Mouse (Mus musculus) hindbrain, embryonic 12.5 days (tissue): ENCODE results near the gene Hap1. TPM values are rescaled to one million over a fixed set of nuclear protein-coding genes. Genes with fewer than 3 reads are reported as not detected.
A peak's percentile ranks its signal among the peaks of the same experiment; 100 is the strongest.

Source experiments
- ATAC-seq: fragments of 200-750 bp; cut with Nextera tagmentation; 2 replicates; pipeline ENCODE4 v1.8.0; 2017; ENCODE audit warnings: moderate TSS enrichment; ENCODE audit not compliant: low FRiP score
- H3K27ac ChIP-seq: fragments of 300-500 bp; sonication (generic); 2 replicates; pipeline ENCODE4 v1.5.1; 2016; ENCODE audit warnings: mild to moderate bottlenecking
- H3K27me3 ChIP-seq: fragments of 300-500 bp; sonication (generic); 2 replicates; pipeline ENCODE4 v1.6.1; 2016; ENCODE audit warnings: mild to moderate bottlenecking
- H3K36me3 ChIP-seq: fragments of 300-500 bp; sonication (generic); 2 replicates; pipeline ENCODE4 v1.6.1; 2016; ENCODE audit warnings: mild to moderate bottlenecking
- H3K4me1 ChIP-seq: fragments of 300-500 bp; sonication (generic); 2 replicates; pipeline ENCODE4 v1.6.1; 2016
- H3K4me2 ChIP-seq: fragments of 300-500 bp; sonication (generic); replicated peaks from 2 replicates; pipeline ENCODE4 v1.6.1; 2016; ENCODE audit warnings: mild to moderate bottlenecking
- H3K4me3 ChIP-seq: fragments of 300-500 bp; sonication (generic); 2 replicates; pipeline ENCODE4 v1.5.1; 2016; ENCODE audit warnings: mild to moderate bottlenecking
- H3K9ac ChIP-seq: fragments of 300-500 bp; sonication (generic); 2 replicates; pipeline ENCODE4 v1.6.1; 2016; ENCODE audit warnings: mild to moderate bottlenecking, moderate library complexity
- H3K9me3 ChIP-seq: fragments of 300-500 bp; sonication (generic); replicated peaks from 2 replicates; pipeline ENCODE4 v1.6.1; 2016; ENCODE audit warnings: mild to moderate bottlenecking
- WGBS: fragments of 180-500 bp; shearing (Covaris S2); methylation state at CpG from one replicate; pipeline ENCODE4 v1.1.7; 2016; 5-methylcytosine and 5-hydroxymethylcytosine counted together
- polyA plus RNA-seq: library from polyadenylated mRNA; unstranded; fragments of >200 nt; fragmentation: Nextera tagmentation; extraction: Ambion mirVana; gene quantifications from 2 replicates; pipeline ENCODE4 v1.2.1, GENCODE M21; 2016

The Hap1 gene
- polyA plus RNA-seq, 1 experiment from 2014 or later: 58.0 TPM

DNA sequence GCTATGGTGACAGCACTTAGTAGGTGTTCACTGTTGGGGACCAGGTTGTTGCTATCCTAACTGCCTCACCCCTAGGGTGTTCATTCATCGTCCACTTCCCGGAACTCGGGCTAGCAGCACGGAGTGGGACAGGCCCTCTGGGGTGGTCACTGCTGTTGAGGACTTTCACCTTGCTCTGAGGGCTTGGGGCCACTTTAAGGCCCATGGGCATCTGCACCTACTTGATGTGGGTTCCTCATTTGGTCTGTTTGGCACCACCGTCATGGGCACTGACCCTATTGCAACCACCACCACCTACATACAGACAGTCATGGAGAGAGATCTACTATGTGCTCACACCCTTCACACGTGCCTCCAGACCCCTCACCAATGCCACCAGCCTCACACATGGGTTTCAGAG, 31.2 kb upstream of the Hap1 start:
- H3K4me1 ChIP-seq: peaks cover 33% of the 10 kb centered on the region

DNA sequence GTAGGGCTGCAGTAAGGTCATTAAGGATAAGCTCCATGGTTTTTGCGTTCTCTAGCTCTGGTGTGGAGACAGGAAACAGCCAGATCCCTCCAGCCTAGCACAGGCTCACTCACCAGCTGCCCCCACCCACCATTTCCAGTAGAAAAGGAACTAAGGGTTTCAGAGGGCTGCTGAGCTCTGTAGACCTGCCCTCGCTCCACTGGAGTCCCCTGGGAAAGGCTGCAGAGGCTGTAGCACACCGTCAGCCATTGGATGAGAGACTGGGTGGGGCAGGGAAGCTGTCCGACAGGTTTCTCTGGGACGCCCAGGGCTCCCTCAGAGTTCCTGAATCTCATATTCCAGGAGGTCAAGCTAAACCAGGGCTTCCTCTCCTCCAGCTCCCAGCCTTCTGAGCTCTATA, 30.7 kb upstream of the Hap1 start:
- peaks cover 33% of the 10 kb centered on the region for H3K4me1 ChIP-seq
- no peak overlapping the region for H3K9ac ChIP-seq
- H3K27me3 ChIP-seq: no peaks in the 10 kb centered on the region
- H3K27ac ChIP-seq: no peak overlapping the region
- no peak overlapping the region for H3K4me2 ChIP-seq
- ATAC-seq: no peak
- H3K9me3 ChIP-seq: no peaks in the 10 kb centered on the region
- peaks cover 24% of the 10 kb centered on the region for H3K36me3 ChIP-seq
- no peak overlapping the region for H3K4me3 ChIP-seq
- 51% methylated on average over 5 of the region's 5 CpGs for WGBS

More for the DNA sequence above, 31.2 kb upstream of the Hap1 start:
- WGBS: 81% methylated on average over 6 of the region's 6 CpGs
- peaks cover 19% of the 10 kb centered on the region for H3K36me3 ChIP-seq
- H3K9ac ChIP-seq: no peak overlapping the region
- no peak for ATAC-seq
- H3K4me2 ChIP-seq: no peak overlapping the region
- no peak overlapping the region for H3K27ac ChIP-seq
- H3K27me3 ChIP-seq: no peaks in the 10 kb centered on the region
- no peak overlapping the region for H3K4me3 ChIP-seq
- H3K9me3 ChIP-seq: no peaks in the 10 kb centered on the region

DNA sequence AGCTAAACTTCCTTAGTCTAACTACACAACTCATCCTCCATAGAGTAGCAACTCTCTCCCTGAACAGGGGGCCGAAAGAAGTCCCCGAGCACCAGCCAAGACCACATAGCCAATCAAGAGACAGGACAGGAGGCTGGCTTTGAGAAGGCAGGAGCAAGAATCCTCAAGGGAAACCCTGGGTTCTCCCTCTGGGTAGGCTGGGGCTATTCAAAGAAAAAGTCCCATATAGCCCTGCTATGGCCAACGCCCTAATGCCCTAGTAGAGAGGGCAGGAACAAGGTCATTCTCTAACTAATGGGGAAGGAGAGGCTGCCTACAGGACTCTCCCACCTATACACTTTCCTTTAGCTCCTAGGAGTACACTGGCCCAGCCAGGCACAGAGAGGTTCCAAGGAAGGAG, 29.1 kb upstream of the Hap1 start:
- no peak for ATAC-seq
- WGBS: 92% methylated on average over 3 of the region's 3 CpGs
- H3K36me3 ChIP-seq: peaks cover 37% of the 10 kb centered on the region

DNA sequence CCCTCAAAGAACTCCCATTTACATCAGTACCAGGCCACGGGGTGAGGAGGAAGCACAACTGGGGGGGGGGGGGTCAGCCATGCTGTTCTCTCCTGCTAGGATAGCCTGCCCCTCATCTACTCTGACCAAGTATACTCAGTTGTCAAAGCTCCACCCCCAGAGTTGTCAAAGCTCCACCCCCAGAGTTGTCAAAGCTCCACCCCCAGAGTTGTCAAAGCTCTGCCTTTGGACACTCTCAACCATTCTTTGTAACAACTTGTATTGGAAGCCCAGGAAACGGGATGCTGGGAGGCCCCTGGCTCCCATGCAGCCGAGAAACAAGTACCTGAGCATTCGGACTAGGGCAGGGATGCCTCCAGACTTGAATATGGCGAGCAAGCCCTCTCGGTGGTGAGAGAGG, 26.8 kb upstream of the Hap1 start:
- Histone ChIP-seq H3K4me3 (no peak overlapping the region), H3K9me3 (no peaks in the 10 kb centered on the region), H3K27ac (no peak overlapping the region), H3K9ac (no peak overlapping the region), H3K27me3 (no peaks in the 10 kb centered on the region), H3K36me3 (peaks cover 58% of the 10 kb centered on the region), H3K4me1 (peaks cover 5% of the 10 kb centered on the region; the same call in 1 of the 2 replicates), H3K4me2 (no peak overlapping the region)
- 86% methylated on average over 6 of the region's 6 CpGs for WGBS
- no peak for ATAC-seq

More for the DNA sequence above, 29.1 kb upstream of the Hap1 start:
- Histone ChIP-seq H3K27ac (no peak overlapping the region), H3K4me3 (no peak overlapping the region), H3K9me3 (no peaks in the 10 kb centered on the region), H3K9ac (no peak overlapping the region), H3K4me1 (peaks cover 21% of the 10 kb centered on the region), H3K27me3 (no peaks in the 10 kb centered on the region), H3K4me2 (no peak overlapping the region)

DNA sequence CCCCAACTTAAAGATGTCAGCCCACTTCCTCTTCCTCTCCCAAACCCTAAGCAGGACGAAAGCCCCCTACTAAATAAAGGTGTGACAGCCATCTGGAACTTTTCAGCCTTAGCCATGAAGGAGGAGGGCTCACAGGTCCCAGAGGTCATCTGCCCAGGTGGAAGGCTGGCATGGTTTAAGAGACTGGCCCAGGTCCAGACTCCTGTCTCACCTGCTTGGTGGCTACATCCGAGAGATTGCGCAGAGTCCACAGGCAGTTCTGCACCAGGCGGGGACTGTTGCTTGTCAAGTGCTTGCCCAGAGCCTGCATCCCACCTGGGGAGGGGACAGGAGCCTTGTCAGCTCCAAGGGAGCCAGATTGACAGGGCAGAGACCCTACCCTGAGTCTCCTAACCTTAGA, 23.4 kb upstream of the Hap1 start:
- Histone ChIP-seq H3K4me1 (no peaks in the 10 kb centered on the region), H3K4me3 (no peak overlapping the region), H3K27ac (no peak overlapping the region), H3K27me3 (no peaks in the 10 kb centered on the region), H3K9me3 (no peaks in the 10 kb centered on the region), H3K9ac (no peak overlapping the region), H3K36me3 (peaks cover 71% of the 10 kb centered on the region), H3K4me2 (no peak overlapping the region)
- ATAC-seq: no peak
- 90% methylated on average over 4 of the region's 4 CpGs for WGBS

DNA sequence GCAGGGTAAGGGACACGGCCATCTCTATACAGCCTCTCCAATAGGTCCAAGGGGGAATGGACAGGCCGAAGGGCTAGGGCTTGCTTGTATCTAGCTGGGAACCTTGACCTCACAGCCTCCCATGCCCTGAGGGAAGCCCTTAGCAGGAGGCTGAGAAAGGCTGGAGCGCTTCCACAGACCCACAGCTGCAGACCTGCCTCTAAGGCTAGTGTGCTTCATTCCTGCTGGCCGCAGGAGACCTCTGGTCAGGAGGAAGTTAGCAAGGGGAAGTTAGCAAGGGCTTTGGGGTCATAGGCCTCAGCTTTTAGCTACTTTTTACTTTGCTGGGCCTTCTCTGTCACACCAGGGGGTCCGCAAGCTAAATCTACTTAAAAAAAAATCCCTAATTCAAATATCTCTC, 22.5 kb upstream of the Hap1 start:
- no peak overlapping the region for H3K4me2 ChIP-seq
- H3K4me1 ChIP-seq: no peaks in the 10 kb centered on the region
- no peak overlapping the region for H3K9ac ChIP-seq
- H3K9me3 ChIP-seq: no peaks in the 10 kb centered on the region
- no peak overlapping the region for H3K4me3 ChIP-seq
- no peaks in the 10 kb centered on the region for H3K27me3 ChIP-seq
- ATAC-seq: no peak
- no peak overlapping the region for H3K27ac ChIP-seq
- peaks cover 79% of the 10 kb centered on the region for H3K36me3 ChIP-seq
- WGBS: 79% methylated on average over 5 of the region's 5 CpGs

DNA sequence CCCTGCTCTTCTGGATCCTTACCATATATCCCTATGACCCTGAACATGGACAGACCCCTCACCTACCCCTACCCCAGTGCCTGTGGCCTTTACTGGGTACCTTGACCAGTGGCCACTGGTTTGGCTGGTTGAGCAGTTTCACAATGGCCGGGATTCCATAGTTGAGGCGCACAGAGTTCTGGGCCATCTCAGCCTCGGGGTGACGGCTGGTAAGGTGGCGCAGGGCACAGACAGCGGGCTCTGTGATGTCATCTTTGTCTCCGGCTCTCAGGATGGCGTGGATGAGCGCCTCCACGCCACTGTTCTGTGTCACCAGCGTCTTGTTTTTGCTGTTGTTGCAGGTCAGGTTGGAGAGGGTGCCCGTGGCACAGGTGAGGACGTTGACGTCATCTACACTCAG, 22.1 kb upstream of the Hap1 start:
- no peak overlapping the region for H3K4me2 ChIP-seq
- no peak overlapping the region for H3K27ac ChIP-seq
- H3K4me3 ChIP-seq: no peak overlapping the region
- H3K27me3 ChIP-seq: no peaks in the 10 kb centered on the region
- no peaks in the 10 kb centered on the region for H3K4me1 ChIP-seq
- H3K9me3 ChIP-seq: no peaks in the 10 kb centered on the region
- ATAC-seq: no peak
- WGBS: 92% methylated on average over 14 of the region's 14 CpGs
- H3K36me3 ChIP-seq: peaks cover 80% of the 10 kb centered on the region
- H3K9ac ChIP-seq: no peak overlapping the region

DNA sequence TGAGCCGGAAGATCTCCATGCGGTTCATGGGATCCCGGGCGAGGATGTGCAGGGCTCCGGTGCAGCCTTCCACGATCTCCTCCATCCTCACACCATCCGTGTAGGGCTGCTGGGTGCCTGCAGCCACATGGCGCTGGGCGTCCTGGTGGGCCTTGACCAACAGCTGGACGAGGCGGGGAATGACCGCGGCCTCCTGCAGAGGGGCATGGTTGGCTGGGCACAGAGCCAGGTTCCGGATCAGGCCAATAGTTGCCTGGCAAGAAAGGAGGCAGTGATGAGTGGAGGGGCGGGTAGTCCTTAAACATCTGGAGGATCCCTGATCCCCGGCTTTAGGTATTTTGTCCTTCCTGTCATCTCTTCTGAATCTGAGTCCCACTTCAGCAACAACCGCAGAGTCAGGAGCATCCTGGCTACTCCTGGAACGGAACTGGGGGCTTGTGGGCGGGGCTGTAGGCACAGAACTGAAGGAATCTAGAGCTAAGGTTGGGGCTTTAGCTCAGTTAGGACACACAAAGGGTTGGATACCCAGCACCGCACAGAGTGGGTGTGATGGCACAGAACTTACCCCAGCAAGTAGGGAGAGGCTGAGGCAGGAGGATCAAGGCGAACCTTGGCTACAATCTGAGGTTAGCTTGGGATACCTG, 20.9 kb upstream of the Hap1 start:
- ATAC-seq: no peak
- Histone ChIP-seq H3K9me3 (no peaks in the 10 kb centered on the region), H3K27me3 (no peaks in the 10 kb centered on the region), H3K4me2 (no peak overlapping the region), H3K4me3 (no peak overlapping the region), H3K9ac (no peak overlapping the region), H3K27ac (no peak overlapping the region), H3K36me3 (peaks cover 80% of the 10 kb centered on the region), H3K4me1 (0 out of 2 replicates have a peak, but pooled peaks cover 3% of the 10 kb centered on the region)
- 87% methylated on average over 21 of the region's 21 CpGs for WGBS

DNA sequence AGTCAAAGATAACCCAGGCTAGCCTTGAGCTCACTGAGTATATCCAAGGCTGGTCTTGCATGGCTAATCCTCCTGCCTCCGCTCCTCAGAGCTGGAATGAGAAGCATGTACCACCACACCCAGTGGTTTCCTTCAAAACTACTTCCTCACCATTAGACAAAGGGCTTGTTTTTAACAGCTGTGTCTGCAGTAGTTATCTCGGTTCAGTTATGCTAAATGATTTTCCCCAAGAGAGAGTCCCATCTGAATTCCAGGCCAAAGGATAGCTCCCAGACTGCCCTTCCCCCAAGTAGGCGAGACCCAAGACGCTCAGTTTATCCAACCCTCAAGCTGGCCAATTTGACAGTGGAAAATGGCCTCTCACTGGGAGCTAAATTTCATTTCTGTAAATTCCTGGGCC, 20.1 kb upstream of the Hap1 start:
- no peak for ATAC-seq
- peaks cover 77% of the 10 kb centered on the region for H3K36me3 ChIP-seq

DNA sequence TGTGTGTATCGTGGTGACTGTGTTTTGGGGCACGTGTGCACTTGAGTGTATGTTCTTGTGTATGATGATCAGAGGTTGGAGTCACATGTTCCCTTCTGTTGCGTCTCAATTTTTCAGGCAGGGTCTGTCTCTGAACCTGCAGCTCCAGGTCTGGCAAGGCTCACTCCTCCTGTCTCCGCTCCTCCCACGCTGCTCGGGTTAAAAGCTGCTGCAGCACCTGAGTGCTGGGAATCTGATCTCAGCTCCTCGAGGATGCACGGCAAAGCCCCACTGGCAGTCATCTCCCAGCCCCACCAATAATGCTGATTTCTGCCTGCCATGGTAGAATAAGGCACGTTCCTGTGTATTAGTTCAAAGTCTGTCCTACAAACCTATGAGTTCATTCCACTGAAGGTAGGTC, 19.2 kb upstream of the Hap1 start:
- Histone ChIP-seq H3K27ac (no peak overlapping the region), H3K9me3 (no peaks in the 10 kb centered on the region), H3K27me3 (no peaks in the 10 kb centered on the region), H3K36me3 (peaks cover 75% of the 10 kb centered on the region), H3K4me3 (no peak overlapping the region), H3K4me2 (no peak overlapping the region), H3K4me1 (0 out of 2 replicates have a peak, but pooled peaks cover 3% of the 10 kb centered on the region), H3K9ac (no peak overlapping the region)
- 87% methylated on average over 9 of the region's 9 CpGs for WGBS
- ATAC-seq: no peak

More for the DNA sequence above, 20.1 kb upstream of the Hap1 start:
- Histone ChIP-seq H3K4me2 (no peak overlapping the region), H3K9me3 (no peaks in the 10 kb centered on the region), H3K9ac (no peak overlapping the region), H3K27ac (no peak overlapping the region), H3K4me1 (0 out of 2 replicates have a peak, but pooled peaks cover 3% of the 10 kb centered on the region), H3K27me3 (no peaks in the 10 kb centered on the region), H3K4me3 (no peak overlapping the region)
- WGBS: 79% methylated on average over 4 of the region's 4 CpGs

DNA sequence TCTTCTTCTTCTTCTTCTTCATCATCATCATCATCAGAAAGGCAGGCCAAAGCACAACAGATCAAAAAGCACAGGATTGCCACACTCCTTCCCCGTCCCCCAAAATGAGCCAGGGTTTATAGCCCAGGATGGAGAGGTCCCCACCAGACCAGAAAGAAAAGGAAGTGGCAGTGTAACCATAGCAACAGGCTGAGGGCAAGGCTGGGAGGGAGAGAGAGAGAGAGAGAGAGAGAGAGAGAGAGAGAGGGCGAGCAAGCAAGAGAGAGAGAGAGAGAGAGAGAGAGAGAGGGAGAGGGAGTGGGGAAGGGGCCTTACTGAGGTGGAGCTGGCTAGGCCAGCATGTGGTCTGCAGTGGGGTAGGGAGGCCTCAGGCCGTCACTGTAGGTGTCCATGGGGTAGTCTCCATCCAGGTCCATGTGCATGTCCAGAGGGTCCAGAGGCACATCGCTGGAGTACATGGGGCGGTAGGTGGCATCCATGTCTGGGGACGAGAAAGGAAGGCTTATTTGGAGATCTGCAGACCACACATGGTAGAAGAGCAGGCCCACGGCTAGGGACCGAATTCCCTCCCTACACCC, 16.1 kb upstream of the Hap1 start:
- peaks cover 54% of the 10 kb centered on the region for H3K36me3 ChIP-seq
- H3K4me2 ChIP-seq: no peak overlapping the region
- 0 out of 2 replicates have a peak, but pooled peaks cover 3% of the 10 kb centered on the region for H3K4me1 ChIP-seq
- H3K9ac ChIP-seq: no peak overlapping the region
- no peaks in the 10 kb centered on the region for H3K9me3 ChIP-seq
- ATAC-seq: 0 out of 2 replicates have a peak, but pooled peaks have one; percentile 35
- no peak overlapping the region for H3K4me3 ChIP-seq
- H3K27ac ChIP-seq: no peak overlapping the region
- H3K27me3 ChIP-seq: no peaks in the 10 kb centered on the region
- 61% methylated on average over 7 of the region's 8 CpGs for WGBS

DNA sequence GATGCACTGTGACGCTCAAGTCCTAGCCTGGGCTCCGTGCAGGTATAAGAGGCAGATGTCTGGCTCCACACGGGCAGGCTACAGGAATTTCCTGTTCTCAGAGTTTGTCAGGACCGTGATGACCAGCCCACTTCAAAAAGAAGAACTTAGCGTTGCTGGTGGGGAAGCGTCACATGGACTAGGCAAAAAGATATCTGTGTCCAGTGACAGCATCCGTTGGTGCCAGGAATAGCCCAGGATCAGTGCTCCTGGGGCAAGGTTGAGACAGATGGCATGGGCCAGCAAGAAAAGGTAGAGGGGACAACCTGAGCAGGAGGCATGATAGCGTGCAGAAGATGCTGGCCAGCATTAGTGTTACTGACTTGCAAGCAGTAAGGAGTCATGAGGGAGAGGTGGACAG, 13.9 kb upstream of the Hap1 start:
- Histone ChIP-seq H3K27me3 (no peaks in the 10 kb centered on the region), H3K36me3 (peaks cover 41% of the 10 kb centered on the region), H3K27ac (no peak overlapping the region), H3K4me2 (no peak overlapping the region), H3K4me3 (no peak overlapping the region), H3K9me3 (no peaks in the 10 kb centered on the region), H3K9ac (no peak overlapping the region), H3K4me1 (0 out of 2 replicates have a peak, but pooled peaks cover 3% of the 10 kb centered on the region)
- WGBS: 78% methylated on average over 8 of the region's 8 CpGs
- ATAC-seq: no peak

DNA sequence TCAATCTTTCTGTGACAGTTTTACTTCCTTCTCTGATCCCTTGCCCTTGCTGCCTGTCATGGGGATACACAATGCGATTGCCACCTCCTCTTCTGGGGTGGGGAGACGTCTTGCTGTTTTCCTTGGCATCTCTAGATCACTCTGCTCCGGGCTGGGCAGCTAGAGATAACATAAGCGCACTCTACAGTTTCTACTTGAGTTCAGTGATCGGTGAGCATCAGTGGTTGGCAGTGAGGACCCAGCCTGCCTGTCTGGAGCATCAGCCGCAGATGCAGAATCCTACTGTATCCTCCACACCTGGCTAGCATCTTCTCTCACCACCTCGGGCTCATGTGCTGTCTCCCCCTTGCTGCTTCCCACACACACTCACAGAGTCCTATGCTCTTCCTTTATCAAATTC, 13.2 kb upstream of the Hap1 start:
- 79% methylated on average over 7 of the region's 7 CpGs for WGBS
- Histone ChIP-seq H3K36me3 (peaks cover 37% of the 10 kb centered on the region), H3K4me1 (0 out of 2 replicates have a peak, but pooled peaks cover 3% of the 10 kb centered on the region), H3K27me3 (no peaks in the 10 kb centered on the region), H3K4me2 (no peak overlapping the region), H3K4me3 (no peak overlapping the region), H3K27ac (no peak overlapping the region), H3K9me3 (no peaks in the 10 kb centered on the region), H3K9ac (no peak overlapping the region)
- ATAC-seq: no peak
